Mouse (Mus musculus) myocyte (in vitro differentiated cells): ENCODE results near the gene Fam19a1. TPM values are rescaled to one million over a fixed set of nuclear protein-coding genes. Genes with fewer than 3 reads are reported as not detected.

Experiments
- H3K27me3 ChIP-seq: one replicate; pipeline ENCODE4 v1.6.1; 2011; ENCODE audit not compliant: control insufficient read depth, insufficient read depth, insufficient read length
- H3K36me3 ChIP-seq: one replicate; pipeline ENCODE4 v1.6.1; 2011; ENCODE audit not compliant: control insufficient read depth, insufficient read depth
- H3K4me2 ChIP-seq: one replicate; pipeline ENCODE4 v1.6.1; 2011; ENCODE audit warnings: low read depth, control low read depth
- H3K4me3 ChIP-seq: one replicate; pipeline ENCODE4 v1.5.1; 2011; ENCODE audit warnings: mild to moderate bottlenecking, control low read depth, moderate library complexity
- H3K79me2 ChIP-seq: one replicate; pipeline ENCODE4 v1.6.1; 2011; ENCODE audit not compliant: control insufficient read depth, insufficient read depth
- H3ac ChIP-seq: one replicate; pipeline ENCODE4 v1.6.1; 2011; ENCODE audit not compliant: control insufficient read depth, insufficient read length
- CEBPB ChIP-seq: IDR thresholded peaks from 2 replicates; pipeline ENCODE4 v1.6.1; 2011; ENCODE audit warnings: mild to moderate bottlenecking, moderate library complexity; ENCODE audit not compliant: poor library complexity, insufficient read depth, severe bottlenecking
- E2F4 ChIP-seq: IDR thresholded peaks from one replicate; pipeline ENCODE4 v1.6.1; 2011; ENCODE audit warnings: mild to moderate bottlenecking, control low read depth, moderate library complexity; ENCODE audit not compliant: insufficient read depth
- MAX ChIP-seq: IDR thresholded peaks from one replicate; pipeline ENCODE4 v1.6.1; 2011; ENCODE audit warnings: low read depth, mild to moderate bottlenecking, control low read depth
- MYOD1 ChIP-seq, 3 experiments: IDR thresholded peaks; one replicate each; pipeline ENCODE4 v1.6.1; 2011; ENCODE audit warnings: control low read depth in 2 of 3, low read depth in 2 of 3, mild to moderate bottlenecking in 2 of 3, moderate library complexity in 1 of 3; ENCODE audit not compliant: insufficient read length in 2 of 3, control insufficient read depth in 1 of 3
- MYOG ChIP-seq, 3 experiments: IDR thresholded peaks; one replicate each; pipeline ENCODE4 v1.6.1; 2011; ENCODE audit warnings: control low read depth in 2 of 3, low read depth in 2 of 3, mild to moderate bottlenecking in 2 of 3; ENCODE audit not compliant: insufficient read length in 2 of 3, control insufficient read depth in 1 of 3, insufficient read depth in 1 of 3
- POLR2A ChIP-seq: IDR thresholded peaks from one replicate; pipeline ENCODE4 v1.6.1; 2011; ENCODE audit warnings: low read depth, mild to moderate bottlenecking, control low read depth, moderate library complexity; ENCODE audit not compliant: insufficient read length
- POLR2AphosphoS2 ChIP-seq: IDR thresholded peaks from one replicate; pipeline ENCODE4 v1.6.1; 2011; ENCODE audit warnings: low read depth, control low read depth; ENCODE audit not compliant: insufficient read length
- REST ChIP-seq: IDR thresholded peaks from one replicate; pipeline ENCODE4 v1.6.1; 2011; ENCODE audit warnings: mild to moderate bottlenecking, control low read depth, moderate library complexity; ENCODE audit not compliant: insufficient read depth, insufficient read length
- SRF ChIP-seq: IDR thresholded peaks from one replicate; pipeline ENCODE4 v1.6.1; 2011; ENCODE audit warnings: low read depth; ENCODE audit not compliant: control insufficient read depth, insufficient read length
- TCF12 ChIP-seq: IDR thresholded peaks from one replicate; pipeline ENCODE4 v1.6.1; 2011; ENCODE audit warnings: mild to moderate bottlenecking, control low read depth; ENCODE audit not compliant: poor library complexity, insufficient read depth, severe bottlenecking
- TCF3 ChIP-seq: IDR thresholded peaks from one replicate; pipeline ENCODE4 v1.6.1; 2011; ENCODE audit warnings: low read depth, control low read depth; ENCODE audit not compliant: insufficient read length
- USF1 ChIP-seq: IDR thresholded peaks from one replicate; pipeline ENCODE4 v1.6.1; 2011; ENCODE audit warnings: low read depth, mild to moderate bottlenecking, control low read depth, moderate library complexity
- polyA plus RNA-seq: library from polyadenylated mRNA; unstranded; fragments of >200 nt; fragmentation: generic; extraction: Trizol; gene quantifications from one replicate; pipeline ENCODE4 v1.2.1, GENCODE M21; 2012; ENCODE audit warnings: missing spikeins

Gene Fam19a1
- polyA plus RNA-seq, 1 experiment: 0.02 TPM

GRCm38 (mm10) chr6:96457590-96458259 lies 344.8 kb downstream of the Fam19a1 start:
- H3K36me3 ChIP-seq: no peaks in the 10 kb centered on the region
- no peak overlapping the region for H3ac ChIP-seq
- H3K79me2 ChIP-seq: no peaks in the 10 kb centered on the region
- no peak overlapping the region for H3K4me3 ChIP-seq
- H3K27me3 ChIP-seq: no peaks in the 10 kb centered on the region
- TF ChIP-seq POLR2AphosphoS2: no peak
- no peak for TF ChIP-seq MAX
- no peak for TF ChIP-seq REST
- TF ChIP-seq E2F4: no peak
- TF ChIP-seq TCF3: no peak
- TF ChIP-seq TCF12: no peak
- no peak for TF ChIP-seq SRF
- TF ChIP-seq MYOD1 (IDR thresholded peaks at IDR 0.05; ENCODE audit: control insufficient read depth in 1 of 3, insufficient read length in 2 of 3, low read depth in 2 of 3): no peak
- no peak for TF ChIP-seq POLR2A
- no peak for TF ChIP-seq MYOG (IDR thresholded peaks at IDR 0.05; ENCODE audit: control insufficient read depth in 1 of 3, insufficient read depth in 1 of 3, insufficient read length in 2 of 3, low read depth in 2 of 3)
- no peak for TF ChIP-seq CEBPB
- TF ChIP-seq USF1: no peak
- H3K4me2 ChIP-seq: no peak overlapping the region

- TF ChIP-seq POLR2A: no peak
- Histone ChIP-seq H3ac (no peak overlapping the region), H3K36me3 (no peaks in the 10 kb centered on the region), H3K79me2 (no peaks in the 10 kb centered on the region), H3K4me2 (no peak overlapping the region), H3K4me3 (no peak overlapping the region), H3K27me3 (no peaks in the 10 kb centered on the region)
Measured at GRCm38 (mm10) chr6:96459041-96459440, 346.1 kb downstream of the Fam19a1 start.

GRCm38 (mm10) chr6:96499464-96499863 lies 386.5 kb downstream of the Fam19a1 start:
- no peaks in the 10 kb centered on the region for H3K79me2 ChIP-seq
- no peak overlapping the region for H3K4me2 ChIP-seq
- no peaks in the 10 kb centered on the region for H3K27me3 ChIP-seq
- TF ChIP-seq MYOD1 (IDR thresholded peaks at IDR 0.05; ENCODE audit: control insufficient read depth in 1 of 3, insufficient read length in 2 of 3, low read depth in 2 of 3) (no peak), SRF (no peak), TCF12 (no peak)
- no peak overlapping the region for H3ac ChIP-seq
- no peaks in the 10 kb centered on the region for H3K36me3 ChIP-seq
- no peak overlapping the region for H3K4me3 ChIP-seq

GRCm38 (mm10) chr6:96541600-96541999 lies 428.6 kb downstream of the Fam19a1 start:
- H3K4me3 ChIP-seq: no peak overlapping the region
- H3ac ChIP-seq: no peak overlapping the region
- H3K79me2 ChIP-seq: no peaks in the 10 kb centered on the region
- no peaks in the 10 kb centered on the region for H3K36me3 ChIP-seq
- TF ChIP-seq TCF3: no peak
- no peak for TF ChIP-seq CEBPB
- TF ChIP-seq USF1: no peak
- no peak for TF ChIP-seq MYOG (IDR thresholded peaks at IDR 0.05; ENCODE audit: control insufficient read depth in 1 of 3, insufficient read depth in 1 of 3, insufficient read length in 2 of 3, low read depth in 2 of 3)
- no peak for TF ChIP-seq POLR2AphosphoS2
- TF ChIP-seq SRF: no peak
- no peak for TF ChIP-seq MYOD1 (IDR thresholded peaks at IDR 0.05; ENCODE audit: control insufficient read depth in 1 of 3, insufficient read length in 2 of 3, low read depth in 2 of 3)
- TF ChIP-seq REST: no peak
- TF ChIP-seq E2F4: no peak
- TF ChIP-seq TCF12: no peak
- no peak for TF ChIP-seq POLR2A
- TF ChIP-seq MAX: no peak
- H3K4me2 ChIP-seq: no peak overlapping the region
- no peaks in the 10 kb centered on the region for H3K27me3 ChIP-seq

GRCm38 (mm10) chr6:96544832-96545231 lies 431.9 kb downstream of the Fam19a1 start:
- Histone ChIP-seq H3K4me2 (no peak overlapping the region), H3K36me3 (no peaks in the 10 kb centered on the region), H3ac (no peak overlapping the region), H3K27me3 (no peaks in the 10 kb centered on the region), H3K79me2 (no peaks in the 10 kb centered on the region), H3K4me3 (no peak overlapping the region)
- TF ChIP-seq POLR2AphosphoS2: no peak
- no peak for TF ChIP-seq TCF12
- TF ChIP-seq CEBPB: no peak

- TF ChIP-seq USF1 (no peak), E2F4 (no peak), REST (no peak), MYOD1 (IDR thresholded peaks at IDR 0.05; ENCODE audit: control insufficient read depth in 1 of 3, insufficient read length in 2 of 3, low read depth in 2 of 3) (no peak), CEBPB (no peak), POLR2AphosphoS2 (no peak), SRF (no peak), TCF3 (no peak), MYOG (IDR thresholded peaks at IDR 0.05; ENCODE audit: control insufficient read depth in 1 of 3, insufficient read depth in 1 of 3, insufficient read length in 2 of 3, low read depth in 2 of 3) (no peak), POLR2A (no peak), MAX (no peak), TCF12 (no peak)
- H3K4me3 ChIP-seq: no peak overlapping the region
- H3K79me2 ChIP-seq: no peaks in the 10 kb centered on the region
- H3ac ChIP-seq: no peak overlapping the region
- H3K4me2 ChIP-seq: no peak overlapping the region
- no peaks in the 10 kb centered on the region for H3K27me3 ChIP-seq
- no peaks in the 10 kb centered on the region for H3K36me3 ChIP-seq
Measured at GRCm38 (mm10) chr6:96550431-96550830, 437.5 kb downstream of the Fam19a1 start.
